Mouse (Mus musculus) thymus, postnatal 14 days (tissue): ENCODE data around the gene Vmn1r107.
"Not testable (repeated sequence)": the region's sequence is repeated elsewhere in the genome, so short reads cannot be mapped to it uniquely, and the experiment has no call there.

ENCODE experiments used
- DNase-seq: peaks from one replicate; pipeline ENCODE4 v3.0.0; 2021

The Vmn1r107 gene

GRCm38 (mm10) chr7:20668618-20669017, at the start of gene Vmn1r107:
TSS of gene Vmn1r107 (plus strand) at chr7:20668918.
- not testable (repeated sequence) for DNase-seq

GRCm38 (mm10) chr7:20703116-20703515, 34.4 kb downstream of the Vmn1r107 start, which contains the start of gene Vmn1r111:
TSS of gene Vmn1r111 (minus strand) at chr7:20703216.
- not testable (repeated sequence) for DNase-seq
